Mouse (Mus musculus): Measurements from ENCODE around the gene Pde12.
A peak's percentile ranks its signal among the peaks of the same experiment; 100 is the strongest.
"Not testable (repeated sequence)": the region's sequence is repeated elsewhere in the genome, so short reads cannot be mapped to it uniquely, and the experiment has no call there.

Gene Pde12

GRCm38 (mm10) chr14:26669292-26670073, at the start of gene Pde12:
TSS of gene Pde12 (minus strand) at chr14:26669883.
- DNase-seq (ENCODE audit: low read depth, low spot score), result peak; percentile 84

GRCm38 (mm10) chr14:26705246-26705645, 35.6 kb upstream of the Pde12 start:
- not testable (repeated sequence) for DNase-seq (ENCODE audit: low read depth, low spot score)

GRCm38 (mm10) chr14:26697912-26698311, 28.2 kb upstream of the Pde12 start:
- DNase-seq (ENCODE audit: low read depth, low spot score), result no peak

- no peak for DNase-seq (ENCODE audit: low read depth, low spot score)
Observed at GRCm38 (mm10) chr14:26692974-26693373, 23.3 kb upstream of the Pde12 start, which contains the start of gene Dnah12. TSS of gene Dnah12 (plus strand) at chr14:26693274.

GRCm38 (mm10) chr14:26691363-26691762, 21.7 kb upstream of the Pde12 start:
- no peak for DNase-seq (ENCODE audit: low read depth, low spot score)

- no peak for DNase-seq (ENCODE audit: low read depth, low spot score)
Observed at GRCm38 (mm10) chr14:26690727-26691126, 21.0 kb upstream of the Pde12 start.

- no peak for DNase-seq (ENCODE audit: low read depth, low spot score)
Observed at GRCm38 (mm10) chr14:26675791-26676190, 6.1 kb upstream of the Pde12 start.

GRCm38 (mm10) chr14:26675371-26675770, 5.7 kb upstream of the Pde12 start:
- no peak for DNase-seq (ENCODE audit: low read depth, low spot score)

- DNase-seq (ENCODE audit: low read depth, low spot score), result not testable (repeated sequence)
Observed at GRCm38 (mm10) chr14:26674476-26675169, 4.9 kb upstream of the Pde12 start.

GRCm38 (mm10) chr14:26671870-26672615, 2.4 kb upstream of the Pde12 start:
- DNase-seq (ENCODE audit: low read depth, low spot score), result not testable (repeated sequence)

GRCm38 (mm10) chr14:26670964-26671363, 1.3 kb upstream of the Pde12 start:
- no peak for DNase-seq (ENCODE audit: low read depth, low spot score)

GRCm38 (mm10) chr14:26668371-26669291, 1.1 kb downstream of the Pde12 start:
- no peak for DNase-seq (ENCODE audit: low read depth, low spot score)

- DNase-seq (ENCODE audit: low read depth, low spot score), result no peak
Observed at GRCm38 (mm10) chr14:26667991-26668370, 1.7 kb downstream of the Pde12 start.

GRCm38 (mm10) chr14:26663851-26664250, 5.8 kb downstream of the Pde12 start:
- DNase-seq (ENCODE audit: low read depth, low spot score), result no peak

- DNase-seq (ENCODE audit: low read depth, low spot score), result no peak
Observed at GRCm38 (mm10) chr14:26662488-26662887, 7.2 kb downstream of the Pde12 start.

- DNase-seq (ENCODE audit: low read depth, low spot score), result no peak
Observed at GRCm38 (mm10) chr14:26662016-26662415, 7.7 kb downstream of the Pde12 start.

- DNase-seq (ENCODE audit: low read depth, low spot score), result no peak
Observed at GRCm38 (mm10) chr14:26660233-26660632, 9.4 kb downstream of the Pde12 start.

- no peak for DNase-seq (ENCODE audit: low read depth, low spot score)
Observed at GRCm38 (mm10) chr14:26658178-26658577, 11.5 kb downstream of the Pde12 start.

- no peak for DNase-seq (ENCODE audit: low read depth, low spot score)
Observed at GRCm38 (mm10) chr14:26651901-26652300, 17.8 kb downstream of the Pde12 start.

- DNase-seq (ENCODE audit: low read depth, low spot score), result no peak
Observed at GRCm38 (mm10) chr14:26647811-26648210, 21.9 kb downstream of the Pde12 start.

- no peak for DNase-seq (ENCODE audit: low read depth, low spot score)
Observed at GRCm38 (mm10) chr14:26645989-26646650, 23.6 kb downstream of the Pde12 start.

Measured in embryo, embryonic 11.5 days (tissue).